Mouse (Mus musculus) cerebellum, adult 2 months (tissue): ENCODE data around the gene Hint1. TPM values are rescaled to one million over a fixed set of nuclear protein-coding genes. Genes with fewer than 3 reads are reported as not detected.
"Not testable (repeated sequence)": the region's sequence is repeated elsewhere in the genome, so short reads cannot be mapped to it uniquely, and the experiment has no call there.

Experiments used
- DNase-seq, 2 experiments: peaks; one replicate each; pipeline ENCODE4 v3.0.0; 2021
- H3K27ac ChIP-seq: fragments of 200-500 bp; 2 replicates; pipeline ENCODE4 v1.5.1; 2012; ENCODE audit warnings: low read length, control low read depth, inconsistent platforms; ENCODE audit not compliant: insufficient read depth
- H3K27me3 ChIP-seq: fragments of 200-500 bp; 2 replicates; pipeline ENCODE4 v1.6.1; 2012; ENCODE audit warnings: inconsistent platforms, mild to moderate bottlenecking, low read length, moderate library complexity; ENCODE audit not compliant: control insufficient read depth, insufficient read depth
- H3K4me1 ChIP-seq: fragments of 200-500 bp; 2 replicates; pipeline ENCODE4 v1.6.1; 2011; ENCODE audit warnings: low read length; ENCODE audit not compliant: control insufficient read depth, insufficient read depth
- H3K4me3 ChIP-seq: fragments of 200-500 bp; replicated peaks from 2 replicates; pipeline ENCODE3; 2011; ENCODE audit warnings: mild to moderate bottlenecking, low read depth, low read length, control low read depth; ENCODE audit not compliant: insufficient read depth
- CTCF ChIP-seq: fragments of 200-500 bp; IDR thresholded peaks from 2 replicates; pipeline ENCODE4 v1.5.1; 2011; ENCODE audit warnings: low read depth, mild to moderate bottlenecking, control low read depth, low read length, moderate library complexity, borderline replicate concordance; ENCODE audit not compliant: insufficient read depth
- POLR2A ChIP-seq: fragments of 200-500 bp; IDR thresholded peaks from 2 replicates; pipeline ENCODE4 v1.6.1; 2011; ENCODE audit warnings: low read length, control low read depth, borderline replicate concordance; ENCODE audit not compliant: insufficient read depth
- WGBS: fragments of 180-500 bp; shearing (Covaris S2); methylation state at CpG from one replicate; pipeline ENCODE4 v1.1.7; 2018; 5-methylcytosine and 5-hydroxymethylcytosine counted together
- polyA plus RNA-seq: library from polyadenylated mRNA; depleted of rRNA; stranded (reverse); fragments of >200 nt; gene quantifications from 2 replicates; pipeline ENCODE4 v1.2.3, GENCODE M21; 2012

Hint1 gene
- polyA plus RNA-seq, 1 experiment, result 786 TPM

DNA sequence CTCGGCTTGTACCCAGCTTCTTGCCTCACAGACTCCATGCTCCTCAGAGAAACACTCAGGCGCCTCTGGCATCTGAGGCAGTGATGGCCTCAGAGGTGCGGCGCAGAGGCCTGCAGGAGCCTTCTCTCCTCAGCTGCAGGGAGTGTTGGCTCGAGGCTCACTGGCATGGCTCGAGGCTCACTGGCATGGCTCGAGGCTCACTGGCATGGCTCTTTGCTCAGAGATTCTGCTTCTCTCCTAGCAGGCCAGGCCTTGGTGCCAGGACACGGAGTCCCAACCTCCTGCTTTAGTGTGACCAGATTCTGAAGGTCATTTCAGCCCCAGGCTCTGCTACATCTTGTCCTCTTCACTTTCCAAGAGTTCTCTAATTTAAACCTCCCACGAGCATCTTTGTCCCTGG lies 30.1 kb upstream of the Hint1 start:
- H3K4me3 ChIP-seq, result no peak overlapping the region
- peak; percentile 53 to 62 for DNase-seq
- no peak for TF ChIP-seq POLR2A
- no peak for TF ChIP-seq CTCF
- WGBS, result 18% methylated on average over 9 of the region's 9 CpGs
- H3K27ac ChIP-seq, result no peak overlapping the region
- H3K27me3 ChIP-seq, result no peaks in the 10 kb centered on the region
- no peaks in the 10 kb centered on the region for H3K4me1 ChIP-seq

DNA sequence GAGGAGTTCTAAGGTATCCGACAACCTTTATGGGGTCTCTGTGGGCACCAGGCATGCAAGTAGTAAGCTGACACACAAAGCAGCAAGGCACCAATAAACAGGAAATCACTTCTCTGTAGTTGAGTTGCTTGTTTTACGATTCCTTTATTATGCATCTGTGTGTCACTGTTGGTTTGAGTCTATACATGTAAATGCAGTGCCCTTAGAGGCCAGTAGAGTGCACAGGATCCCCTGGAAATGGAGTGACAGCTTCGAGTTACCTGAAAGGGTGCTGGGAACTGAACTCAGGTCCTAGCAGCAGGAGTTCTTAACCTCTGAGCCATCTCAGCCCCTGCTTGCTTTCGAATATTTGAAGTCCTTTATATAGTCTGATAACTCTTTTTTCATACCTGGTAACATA lies 26.5 kb upstream of the Hint1 start:
- H3K4me1 ChIP-seq, result no peaks in the 10 kb centered on the region
- no peak for DNase-seq
- 94% methylated on average over 4 of the region's 4 CpGs for WGBS
- no peak overlapping the region for H3K4me3 ChIP-seq
- H3K27ac ChIP-seq, result no peak overlapping the region
- TF ChIP-seq POLR2A, result no peak
- TF ChIP-seq CTCF, result no peak
- H3K27me3 ChIP-seq, result no peaks in the 10 kb centered on the region

DNA sequence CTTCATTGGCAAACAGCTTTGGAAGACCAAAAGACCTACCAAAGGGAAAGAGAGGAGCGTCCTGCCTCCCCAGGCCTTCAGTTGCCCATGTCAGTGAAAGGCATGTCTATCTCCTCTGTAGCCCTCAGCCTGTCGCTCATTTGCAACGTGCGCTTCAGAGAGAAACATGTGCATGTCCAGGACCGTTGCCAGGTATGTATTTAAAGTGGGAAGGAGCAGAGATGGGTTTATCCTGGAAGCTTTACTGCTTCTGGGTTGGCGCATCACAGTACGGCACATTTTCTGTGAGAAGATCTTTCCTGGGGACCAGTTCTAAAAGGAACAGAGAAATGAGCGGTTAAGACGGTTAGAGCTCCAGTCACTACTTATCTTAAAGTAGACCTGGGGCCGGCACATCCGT lies 25.3 kb upstream of the Hint1 start:
- Histone ChIP-seq H3K27me3 (no peaks in the 10 kb centered on the region), H3K4me1 (no peaks in the 10 kb centered on the region), H3K4me3 (no peak overlapping the region), H3K27ac (no peak overlapping the region)
- WGBS, result 82% methylated on average over 11 of the region's 11 CpGs
- TF ChIP-seq POLR2A, result no peak
- no peak for TF ChIP-seq CTCF
- no peak for DNase-seq

DNA sequence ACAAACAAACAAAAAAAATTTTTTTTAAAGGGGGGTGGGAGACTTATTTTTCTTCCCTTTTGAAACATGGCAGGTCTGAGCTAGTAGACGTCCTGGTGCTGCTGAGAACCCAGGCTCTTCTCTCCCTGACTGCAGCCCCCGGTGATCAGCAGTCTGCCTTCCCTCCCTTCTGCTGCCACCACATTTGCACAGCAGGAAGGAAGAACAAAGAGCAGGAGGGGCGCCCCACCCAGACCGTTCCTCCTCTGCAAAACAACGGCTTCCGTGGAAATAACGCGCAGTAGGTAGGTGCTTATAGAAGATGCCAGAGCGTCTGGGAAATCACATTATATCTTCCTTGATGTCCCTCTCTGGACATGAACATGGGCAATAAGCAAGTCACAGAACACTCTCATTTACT lies 21.8 kb upstream of the Hint1 start:
- Histone ChIP-seq H3K4me1 (no peaks in the 10 kb centered on the region), H3K27ac (no peak overlapping the region), H3K4me3 (no peak overlapping the region), H3K27me3 (no peaks in the 10 kb centered on the region)
- DNase-seq, result no peak
- TF ChIP-seq POLR2A, result no peak
- TF ChIP-seq CTCF, result no peak
- WGBS, result 71% methylated on average over 9 of the region's 9 CpGs

DNA sequence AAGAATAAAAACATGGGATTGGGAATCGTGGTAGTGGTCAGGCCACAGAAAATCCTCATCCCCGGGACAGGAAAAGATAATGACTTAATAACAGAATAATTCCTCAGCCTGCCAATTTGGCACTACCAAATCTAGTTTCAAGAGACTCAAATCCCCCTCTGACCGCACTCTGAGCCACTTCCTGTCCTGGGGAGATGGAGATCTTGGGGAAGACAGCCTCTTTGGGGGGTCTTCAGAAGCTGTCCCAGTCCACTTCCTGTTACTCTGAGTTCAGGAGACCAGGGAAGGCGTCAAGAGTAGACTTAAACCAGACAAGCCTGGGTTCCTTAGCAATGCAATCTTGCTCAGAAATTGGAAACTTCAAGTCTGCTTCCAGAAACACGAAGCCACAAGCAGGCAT lies 21.2 kb upstream of the Hint1 start:
- no peak for TF ChIP-seq CTCF
- no peak for TF ChIP-seq POLR2A
- Histone ChIP-seq H3K4me3 (no peak overlapping the region), H3K27me3 (no peaks in the 10 kb centered on the region), H3K4me1 (no peaks in the 10 kb centered on the region), H3K27ac (no peak overlapping the region)
- DNase-seq, result no peak
- 76% methylated on average over 5 of the region's 5 CpGs for WGBS

DNA sequence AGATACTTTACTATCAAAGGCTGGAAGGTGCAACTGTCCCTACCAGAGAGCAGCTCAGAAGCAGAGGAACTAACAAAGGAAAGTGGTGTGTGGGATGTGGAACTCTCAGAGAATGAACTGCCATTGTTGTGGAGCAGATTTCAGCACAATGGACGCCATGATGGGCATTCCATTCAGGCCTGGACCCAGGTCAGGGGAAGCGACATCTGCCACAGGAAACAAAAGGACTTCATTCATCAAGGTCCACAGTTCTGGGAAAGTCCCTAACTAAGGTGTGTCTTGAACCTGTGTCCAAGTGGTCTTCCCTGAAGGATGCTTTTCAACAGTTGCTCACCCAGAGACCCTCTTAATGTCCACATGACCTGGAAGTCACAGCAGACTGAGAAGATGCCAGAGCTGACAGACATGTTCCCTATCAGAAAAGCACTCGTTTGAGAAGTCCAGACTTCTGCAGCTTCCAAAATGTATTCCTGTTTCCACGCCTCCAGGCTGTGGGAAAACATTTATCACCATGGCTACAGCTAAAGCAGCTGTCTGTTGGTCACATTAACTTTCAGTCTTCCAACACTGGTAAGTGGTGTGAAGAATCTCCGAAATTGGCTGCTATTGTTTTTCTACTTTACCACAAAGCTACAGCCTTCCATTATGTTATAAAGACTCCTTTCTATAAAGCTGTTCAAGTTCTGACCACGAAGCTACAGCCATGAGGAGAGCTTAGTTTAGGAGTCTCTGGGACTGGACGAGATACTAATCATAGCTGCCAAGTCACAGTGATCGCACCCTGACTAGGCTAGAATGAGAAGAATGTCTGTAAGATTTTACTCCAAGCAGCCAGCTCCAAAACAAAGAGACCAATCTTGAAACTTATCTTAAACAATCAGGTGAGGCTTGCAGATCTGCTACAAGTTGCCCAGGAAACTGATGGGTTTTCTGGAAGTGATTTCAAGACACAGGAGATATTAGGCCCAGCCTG lies 20.4 kb upstream of the Hint1 start:
- Histone ChIP-seq H3K4me1 (no peaks in the 10 kb centered on the region), H3K27ac (no peak overlapping the region), H3K27me3 (no peaks in the 10 kb centered on the region), H3K4me3 (no peak overlapping the region)
- no peak for DNase-seq
- no peak for TF ChIP-seq CTCF
- TF ChIP-seq POLR2A, result no peak
- WGBS, result 32% methylated on average over 8 of the region's 8 CpGs

DNA sequence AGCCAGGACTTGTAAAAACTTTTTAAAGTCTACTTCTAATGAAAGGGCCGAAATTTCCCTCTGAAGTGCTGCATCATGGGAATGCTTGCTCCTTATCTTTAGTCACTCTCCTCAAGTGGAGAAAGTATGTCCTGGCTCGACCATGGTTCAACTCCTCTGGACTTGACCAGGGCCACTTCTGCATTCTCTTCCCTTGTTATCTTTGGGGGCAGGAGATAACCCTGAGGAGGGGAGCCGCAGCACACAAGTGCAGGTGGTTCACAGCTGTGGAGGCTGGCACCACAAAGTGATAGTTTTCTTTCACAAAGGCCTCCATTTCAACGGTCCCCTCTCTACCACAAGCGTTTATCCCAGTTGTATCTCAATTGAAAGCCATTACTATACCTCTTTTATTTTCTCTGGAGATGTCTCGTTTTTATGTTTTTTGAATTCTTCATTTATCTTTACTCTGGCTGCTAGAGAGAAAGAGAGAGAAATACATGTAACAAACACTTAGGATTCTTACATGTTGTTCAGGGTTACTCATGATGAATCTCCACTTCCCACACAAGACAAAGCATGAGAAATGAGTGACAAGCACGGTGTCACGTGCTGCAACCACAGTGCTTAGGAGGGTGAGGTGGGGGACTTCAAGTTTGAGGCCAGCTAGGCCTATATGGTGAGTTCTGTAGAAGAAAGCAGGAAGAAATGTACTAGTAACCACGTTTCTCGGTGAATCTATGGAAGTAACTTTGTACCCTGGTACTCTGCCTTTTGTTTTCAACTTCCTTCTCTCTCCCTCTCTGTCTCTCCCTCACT lies 16.0 kb upstream of the Hint1 start:
- no peaks in the 10 kb centered on the region for H3K4me1 ChIP-seq
- no peak for TF ChIP-seq POLR2A
- H3K4me3 ChIP-seq, result no peak overlapping the region
- 86% methylated on average over 10 of the region's 10 CpGs for WGBS
- DNase-seq, result no peak
- no peak overlapping the region for H3K27ac ChIP-seq
- H3K27me3 ChIP-seq, result no peaks in the 10 kb centered on the region

DNA sequence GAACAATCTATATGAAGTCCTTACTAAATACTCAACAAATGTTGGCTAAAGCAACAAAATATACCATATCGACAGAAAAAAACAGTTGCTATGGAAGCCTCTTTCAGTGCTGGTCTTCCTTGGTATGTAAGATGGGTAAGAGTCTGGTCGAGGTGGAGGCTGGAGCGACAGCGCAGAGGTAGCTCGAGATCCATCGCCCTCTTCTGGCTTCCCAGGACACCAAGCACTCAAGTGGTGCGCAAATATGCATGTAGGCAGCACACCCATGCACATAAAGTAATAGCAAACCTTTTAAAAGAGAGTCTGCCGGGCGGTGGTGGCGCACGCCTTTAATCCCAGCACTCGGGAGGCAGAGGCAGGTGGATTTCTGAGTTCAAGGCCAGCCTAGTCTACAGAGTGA lies 14.5 kb upstream of the Hint1 start:
- TF ChIP-seq CTCF, result no peak
- no peak for TF ChIP-seq POLR2A

DNA sequence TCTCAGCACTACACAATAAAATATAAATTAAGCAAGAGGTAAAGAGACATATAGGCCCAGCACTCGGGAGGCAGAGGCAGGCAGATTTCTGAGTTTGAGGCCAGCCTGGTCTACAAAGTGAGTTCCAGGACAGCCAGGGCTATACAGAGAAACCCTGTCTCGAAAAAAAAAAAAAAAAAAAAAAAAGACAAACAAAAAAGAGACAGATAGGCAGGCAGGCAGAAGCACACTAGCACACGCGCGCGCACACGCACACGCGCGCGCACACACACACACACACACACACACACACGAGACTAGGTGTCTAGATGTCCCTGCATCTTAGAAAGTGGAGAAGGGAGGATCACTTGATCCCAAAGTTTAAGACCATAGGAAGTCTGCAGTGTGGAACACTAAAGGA lies 7.3 kb upstream of the Hint1 start:
- 92% methylated on average over 12 of the region's 12 CpGs for WGBS
- H3K4me1 ChIP-seq, H3K4me3 ChIP-seq, H3K27me3 ChIP-seq, DNase-seq, H3K27ac ChIP-seq: not testable (repeated sequence)

More for the DNA sequence above, 14.5 kb upstream of the Hint1 start:
- WGBS, result 95% methylated on average over 12 of the region's 12 CpGs
- Histone ChIP-seq H3K4me3 (no peak overlapping the region), H3K4me1 (no peaks in the 10 kb centered on the region), H3K27me3 (no peaks in the 10 kb centered on the region), H3K27ac (no peak overlapping the region)
- no peak for DNase-seq
